Mouse (Mus musculus) neural tube, embryonic 13.5 days (tissue): ENCODE measurements around the gene Vmn1r196. TPM values are rescaled to one million over a fixed set of nuclear protein-coding genes. Genes with fewer than 3 reads are reported as not detected.

Experiments
- polyA plus RNA-seq: library from polyadenylated mRNA; unstranded; fragments of >200 nt; fragmentation: Nextera tagmentation; extraction: Ambion mirVana; gene quantifications from 2 replicates; pipeline ENCODE4 v1.2.1, GENCODE M21; 2015

Vmn1r196 gene
- polyA plus RNA-seq, 1 experiment from 2014 or later, result not detected

Other genes starting within 250 kb of the Vmn1r196 start
- 8.8 and 10.1 TPM in 2 replicates for gene Hist1h4i, start 248.6 kb upstream of the Vmn1r196 start, polyA plus RNA-seq
- gene Hist1h2ag, start 247.0 kb upstream of the Vmn1r196 start, polyA plus RNA-seq, result 8.4 and 11.4 TPM in 2 replicates
- gene Hist1h2bj, start 246.7 kb upstream of the Vmn1r196 start, polyA plus RNA-seq, result 2.7 and 3.3 TPM in 2 replicates
- gene Vmn1r188, start 205.5 kb upstream of the Vmn1r196 start, polyA plus RNA-seq, result not detected in 2 replicates
- not detected in 2 replicates for gene Vmn1r189, start 184.1 kb upstream of the Vmn1r196 start, polyA plus RNA-seq
- gene Vmn1r191, start 106.0 kb upstream of the Vmn1r196 start, polyA plus RNA-seq, result not detected in 2 replicates
- gene Vmn1r192, start 98.8 kb upstream of the Vmn1r196 start, polyA plus RNA-seq, result not detected in 2 replicates
- not detected in 2 replicates for gene Vmn1r193, start 66.8 kb upstream of the Vmn1r196 start, polyA plus RNA-seq
- not detected in 2 replicates for gene Vmn1r194, start 45.7 kb upstream of the Vmn1r196 start, polyA plus RNA-seq
- gene Vmn1r195, start 19.4 kb upstream of the Vmn1r196 start, polyA plus RNA-seq, result not detected in 2 replicates
- gene Vmn1r197, start 34.7 kb downstream of the Vmn1r196 start, polyA plus RNA-seq, result not detected in 2 replicates
- gene Vmn1r198, start 60.4 kb downstream of the Vmn1r196 start, polyA plus RNA-seq, result not detected in 2 replicates
- not detected in 2 replicates for gene Vmn1r199, start 89.9 kb downstream of the Vmn1r196 start, polyA plus RNA-seq
- not detected in 2 replicates for gene Vmn1r200, start 100.5 kb downstream of the Vmn1r196 start, polyA plus RNA-seq
- gene Vmn1r201, start 182.0 kb downstream of the Vmn1r196 start, polyA plus RNA-seq, result not detected in 2 replicates
- gene Vmn1r202, start 215.5 kb downstream of the Vmn1r196 start, polyA plus RNA-seq, result not detected in 2 replicates
- gene Vmn1r203, start 228.2 kb downstream of the Vmn1r196 start, polyA plus RNA-seq, result not detected in 2 replicates